Mouse (Mus musculus) natural killer cell, adult 2 months (primary cell): ENCODE measurements around the gene Slc37a1.
"Not testable (repeated sequence)": the region's sequence is repeated elsewhere in the genome, so short reads cannot be mapped to it uniquely, and the experiment has no call there.

Experiments
- DNase-seq, 2 experiments: peaks; one replicate each; pipeline ENCODE4 v3.0.0; 2022; ENCODE audit warnings: low spot score in 2 of 2

The Slc37a1 gene

GRCm38 (mm10) chr17:31349388-31349787 lies 62.8 kb downstream of the Slc37a1 start:
- DNase-seq: no peak

GRCm38 (mm10) chr17:31351984-31352383 lies 65.4 kb downstream of the Slc37a1 start:
- DNase-seq: no peak

GRCm38 (mm10) chr17:31353255-31353654 lies 66.7 kb downstream of the Slc37a1 start:
- no peak for DNase-seq

GRCm38 (mm10) chr17:31354684-31355083 lies 68.1 kb downstream of the Slc37a1 start:
- not testable (repeated sequence) for DNase-seq

- DNase-seq: no peak
These were observed 69.4 kb downstream of the Slc37a1 start for GRCm38 (mm10) chr17:31355792-31356502.

- DNase-seq: no peak
These were observed 74.0 kb downstream of the Slc37a1 start for GRCm38 (mm10) chr17:31360582-31360981.

GRCm38 (mm10) chr17:31365586-31366166 lies 79.1 kb downstream of the Slc37a1 start:
- no peak for DNase-seq

GRCm38 (mm10) chr17:31370221-31370620 lies 83.6 kb downstream of the Slc37a1 start:
- DNase-seq: no peak

GRCm38 (mm10) chr17:31370931-31371330 lies 84.3 kb downstream of the Slc37a1 start:
- no peak for DNase-seq

GRCm38 (mm10) chr17:31377961-31378360 lies 91.4 kb downstream of the Slc37a1 start:
- peak; percentile 15 to 45 for DNase-seq

- no peak for DNase-seq
These were observed 91.8 kb downstream of the Slc37a1 start for GRCm38 (mm10) chr17:31378361-31378761.

- DNase-seq: no peak
These were observed 92.5 kb downstream of the Slc37a1 start for GRCm38 (mm10) chr17:31379086-31379485.

- DNase-seq: no peak
These were observed 93.3 kb downstream of the Slc37a1 start for GRCm38 (mm10) chr17:31379863-31380262.

GRCm38 (mm10) chr17:31383320-31383719 lies 96.7 kb downstream of the Slc37a1 start:
- no peak for DNase-seq

GRCm38 (mm10) chr17:31384968-31385627 lies 98.5 kb downstream of the Slc37a1 start:
- no peak for DNase-seq

- no peak for DNase-seq
These were observed 99.4 kb downstream of the Slc37a1 start, which contains the start of gene Pde9a for GRCm38 (mm10) chr17:31385671-31386665. Pde9a (plus strand) TSS chr17:31386210.

- DNase-seq: no peak
These were observed 100.2 kb downstream of the Slc37a1 start for GRCm38 (mm10) chr17:31386766-31387275.

- no peak for DNase-seq
These were observed 102.9 kb downstream of the Slc37a1 start for GRCm38 (mm10) chr17:31389432-31390050.

GRCm38 (mm10) chr17:31391462-31391861 lies 104.9 kb downstream of the Slc37a1 start:
- no peak for DNase-seq

GRCm38 (mm10) chr17:31392041-31392440 lies 105.4 kb downstream of the Slc37a1 start:
- no peak for DNase-seq

GRCm38 (mm10) chr17:31393811-31394210 lies 107.2 kb downstream of the Slc37a1 start:
- DNase-seq: no peak
